Mouse (Mus musculus) granulocyte monocyte progenitor cell, adult 5-6 weeks (primary cell): ENCODE results near the gene Aff3. TPM values are rescaled to one million over a fixed set of nuclear protein-coding genes. Genes with fewer than 3 reads are reported as not detected.

Experiments
- ATAC-seq: replicated peaks from 2 replicates; pipeline ENCODE4 v1.8.0; 2016; ENCODE audit warnings: mild to moderate bottlenecking, moderate TSS enrichment, inconsistent platforms; ENCODE audit not compliant: poor library complexity, severe bottlenecking
- total RNA-seq, 2 experiments: library from RNA; stranded (forward) in 1 of 2; stranded (reverse) in 1 of 2; fragments of 200-712, 200-1000 nt in 1 of 2; fragments of >200 nt in 1 of 2; fragmentation: Nextera tagmentation in 1 of 2; gene quantifications; 2 replicates each; pipeline ENCODE4 v1.2.3; 2014 to 2017

Gene Aff3
- total RNA-seq, 2 experiments from 2014 or later: 19.1 to 31.5 TPM

GRCm38 (mm10) chr1:38410457-38410856, 254.3 kb downstream of the Aff3 start:
- ATAC-seq: no peak

DNA sequence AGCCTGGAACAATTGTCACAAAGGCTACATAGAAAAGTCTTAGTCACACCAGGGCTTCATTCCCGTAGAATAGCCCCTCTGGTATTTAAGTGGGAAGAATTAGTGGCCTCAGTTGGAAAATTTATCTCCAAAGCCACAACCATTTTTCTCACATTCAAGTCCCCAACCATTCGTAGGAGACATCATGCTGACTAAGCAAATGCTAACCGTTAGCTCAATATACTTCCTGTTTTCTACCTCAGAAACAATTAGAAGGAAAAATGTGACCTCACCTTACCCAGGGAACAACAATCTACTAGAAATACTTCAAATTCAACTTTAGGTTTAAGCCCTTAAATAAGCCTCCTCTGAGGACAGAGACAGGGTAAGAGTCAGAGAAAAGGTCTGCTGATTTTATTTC, 256.5 kb downstream of the Aff3 start:
- no peak for ATAC-seq

GRCm38 (mm10) chr1:38403781-38404180, 261.0 kb downstream of the Aff3 start:
- no peak for ATAC-seq

DNA sequence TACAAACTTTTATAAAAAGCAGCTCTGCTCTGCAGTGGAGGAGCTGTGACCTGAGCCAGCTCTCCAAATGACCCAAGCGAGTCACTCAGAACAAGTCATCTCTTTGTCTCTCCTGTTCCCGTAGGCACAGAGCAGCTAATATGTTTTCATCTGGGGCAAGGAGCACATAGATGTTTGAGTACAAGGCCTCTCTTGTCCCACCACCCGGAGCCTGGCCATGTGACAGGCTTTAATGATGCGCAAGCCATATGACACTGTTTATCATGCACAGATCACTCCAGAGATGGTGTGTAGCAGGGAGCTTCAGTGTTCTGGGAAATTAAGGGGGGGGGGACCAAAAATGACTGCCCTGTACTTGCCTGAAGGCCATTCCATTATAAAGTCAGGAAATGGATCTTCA, 262.9 kb downstream of the Aff3 start:
- ATAC-seq: no peak

GRCm38 (mm10) chr1:38399269-38399668, 265.5 kb downstream of the Aff3 start:
- no peak for ATAC-seq

DNA sequence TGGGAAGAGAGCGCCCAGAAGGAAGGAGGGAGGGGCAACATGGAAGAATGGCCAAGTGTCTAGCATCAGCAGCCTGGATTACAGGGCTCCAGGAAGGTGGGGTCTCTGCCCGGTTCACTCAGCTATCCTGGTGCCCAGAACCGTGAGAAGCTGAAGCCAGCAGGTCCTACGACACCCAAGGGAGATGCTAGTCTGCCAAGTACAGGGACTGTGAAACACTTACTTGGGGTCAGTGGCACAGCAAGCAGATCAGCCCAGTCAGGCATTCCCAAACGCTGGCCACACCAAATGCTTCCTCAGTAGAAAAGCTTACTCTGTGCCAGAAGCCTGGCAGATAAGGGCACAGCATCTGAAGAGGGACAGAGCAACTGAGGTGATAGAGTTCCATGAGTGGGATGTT, 266.2 kb downstream of the Aff3 start:
- no peak for ATAC-seq

GRCm38 (mm10) chr1:38395194-38395681, 269.5 kb downstream of the Aff3 start:
- ATAC-seq: no peak

DNA sequence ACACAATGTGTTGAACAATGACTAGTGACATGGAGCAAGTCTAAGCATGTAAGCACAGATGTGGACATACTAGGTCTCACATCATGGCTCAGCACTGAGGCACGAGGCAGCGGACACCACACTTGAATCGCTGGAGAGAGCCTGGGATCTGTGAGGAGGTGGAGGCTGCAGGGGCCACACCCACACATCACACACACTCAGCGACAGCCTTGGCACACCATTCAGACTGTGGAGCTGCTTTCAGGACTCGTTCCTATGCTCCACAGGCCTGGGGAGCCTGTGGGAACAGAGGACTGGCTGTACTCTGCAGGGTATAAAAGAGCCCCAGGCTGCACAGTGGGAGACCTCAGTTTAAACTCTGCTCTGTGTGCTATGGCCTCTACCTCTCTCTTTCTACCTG, 270.3 kb downstream of the Aff3 start:
- ATAC-seq: no peak

GRCm38 (mm10) chr1:38393516-38393915, 271.2 kb downstream of the Aff3 start:
- ATAC-seq: no peak

GRCm38 (mm10) chr1:38392928-38393327, 271.8 kb downstream of the Aff3 start:
- ATAC-seq: peak; percentile 58; the same call in 1 of the 2 replicates

- ATAC-seq: no peak
Measured at GRCm38 (mm10) chr1:38390886-38391249, 273.9 kb downstream of the Aff3 start.

GRCm38 (mm10) chr1:38390235-38390885, 274.4 kb downstream of the Aff3 start:
- no peak for ATAC-seq

- ATAC-seq: no peak
Measured at GRCm38 (mm10) chr1:38389576-38389975, 275.2 kb downstream of the Aff3 start.

GRCm38 (mm10) chr1:38388466-38388865, 276.3 kb downstream of the Aff3 start:
- ATAC-seq: peak; percentile 27; the same call in 1 of the 2 replicates

DNA sequence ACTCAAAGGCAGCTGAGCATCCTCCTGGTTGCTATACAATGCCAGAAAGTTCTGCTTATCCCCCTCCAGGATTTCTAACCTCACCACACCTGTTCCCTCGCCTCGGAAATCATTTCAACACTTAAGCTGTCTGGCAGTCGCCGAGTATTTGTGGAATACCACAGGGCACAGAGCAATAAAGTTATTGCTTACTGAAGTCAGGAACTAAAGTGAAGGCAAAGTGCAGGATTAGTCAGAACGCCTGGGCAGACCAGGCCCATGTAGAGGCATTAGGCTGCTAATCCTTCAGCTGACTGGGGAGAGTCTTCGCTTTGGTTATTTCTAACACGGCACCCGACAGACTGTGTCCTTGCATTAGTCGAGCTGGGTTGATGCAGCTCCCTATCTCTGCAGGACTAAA, 277.3 kb downstream of the Aff3 start:
- ATAC-seq: no peak

DNA sequence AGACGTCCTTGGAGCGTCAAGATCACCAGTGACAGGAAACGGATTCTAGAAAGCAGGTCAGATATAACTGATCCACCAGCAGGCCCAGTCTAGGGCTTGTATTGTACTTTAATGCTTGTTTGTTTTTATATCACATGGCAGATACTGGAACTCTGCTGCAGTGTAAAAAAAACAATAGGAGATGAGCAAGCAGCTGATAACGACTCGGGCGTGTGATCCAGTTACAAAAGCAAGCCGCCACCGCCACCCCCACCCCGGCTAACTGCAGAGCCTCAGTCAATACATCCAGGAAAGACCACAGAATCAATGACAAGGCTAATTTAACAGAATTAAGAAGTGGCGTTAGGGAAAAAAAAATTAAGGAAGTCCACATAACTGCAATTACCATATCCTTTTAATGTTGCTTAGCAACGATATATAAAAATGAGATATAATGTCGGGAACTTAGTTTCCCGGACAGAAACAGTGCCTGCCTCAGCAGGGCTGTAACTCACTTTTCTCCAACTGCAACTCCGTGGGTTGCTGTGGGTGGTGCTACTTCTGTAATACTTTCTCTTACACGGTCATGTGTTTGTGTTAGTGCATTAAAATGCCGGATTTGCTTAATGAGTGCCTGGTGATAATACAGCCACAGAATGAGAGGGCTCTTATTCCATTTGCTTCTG, 280.2 kb downstream of the Aff3 start:
- peak; percentile 56 for ATAC-seq

DNA sequence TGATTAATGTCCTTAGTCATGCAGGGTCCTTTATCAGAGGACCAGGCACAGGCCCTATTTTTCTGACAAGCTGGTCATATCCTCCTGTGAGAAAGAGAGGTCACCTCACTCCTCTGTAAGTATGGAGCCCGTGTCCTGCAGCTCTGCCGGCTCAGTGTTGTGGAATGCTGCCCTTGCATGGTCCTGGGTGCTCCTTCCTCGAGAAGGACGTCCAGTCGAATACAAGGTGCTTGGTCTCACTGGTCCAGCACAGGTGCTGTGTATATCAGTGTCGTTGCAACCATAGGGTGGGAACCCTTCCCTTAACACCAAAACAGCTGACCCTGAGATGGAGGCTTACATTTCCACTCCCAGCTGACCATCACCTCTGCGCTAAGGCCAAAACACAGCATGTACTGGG, 280.7 kb downstream of the Aff3 start:
- no peak for ATAC-seq

DNA sequence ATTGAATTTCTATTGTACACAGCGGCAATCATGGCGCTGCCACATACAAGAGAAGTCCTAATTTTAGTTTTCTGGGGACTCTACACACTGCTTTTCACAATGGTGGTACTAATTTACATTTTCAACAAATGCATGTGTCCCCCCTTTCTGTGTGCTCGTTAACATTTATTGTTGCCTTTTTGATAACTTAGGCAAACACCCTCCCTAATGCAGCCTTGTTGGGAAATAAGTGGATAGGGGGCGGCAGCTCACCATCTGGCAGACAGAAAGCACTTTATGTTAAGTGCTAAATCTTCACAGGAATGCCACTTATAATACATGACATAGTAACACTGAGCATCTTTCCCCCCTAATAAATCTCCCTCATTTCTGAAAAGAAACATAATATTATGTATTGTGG, 282.1 kb downstream of the Aff3 start:
- no peak for ATAC-seq

- ATAC-seq: no peak
Measured at GRCm38 (mm10) chr1:38377930-38378329, 286.8 kb downstream of the Aff3 start.

- ATAC-seq: no peak
Measured at GRCm38 (mm10) chr1:38369166-38369565, 295.6 kb downstream of the Aff3 start.

- ATAC-seq: no peak
Measured at GRCm38 (mm10) chr1:38368081-38368689, 296.6 kb downstream of the Aff3 start.
